In the genomic region with DNA sequence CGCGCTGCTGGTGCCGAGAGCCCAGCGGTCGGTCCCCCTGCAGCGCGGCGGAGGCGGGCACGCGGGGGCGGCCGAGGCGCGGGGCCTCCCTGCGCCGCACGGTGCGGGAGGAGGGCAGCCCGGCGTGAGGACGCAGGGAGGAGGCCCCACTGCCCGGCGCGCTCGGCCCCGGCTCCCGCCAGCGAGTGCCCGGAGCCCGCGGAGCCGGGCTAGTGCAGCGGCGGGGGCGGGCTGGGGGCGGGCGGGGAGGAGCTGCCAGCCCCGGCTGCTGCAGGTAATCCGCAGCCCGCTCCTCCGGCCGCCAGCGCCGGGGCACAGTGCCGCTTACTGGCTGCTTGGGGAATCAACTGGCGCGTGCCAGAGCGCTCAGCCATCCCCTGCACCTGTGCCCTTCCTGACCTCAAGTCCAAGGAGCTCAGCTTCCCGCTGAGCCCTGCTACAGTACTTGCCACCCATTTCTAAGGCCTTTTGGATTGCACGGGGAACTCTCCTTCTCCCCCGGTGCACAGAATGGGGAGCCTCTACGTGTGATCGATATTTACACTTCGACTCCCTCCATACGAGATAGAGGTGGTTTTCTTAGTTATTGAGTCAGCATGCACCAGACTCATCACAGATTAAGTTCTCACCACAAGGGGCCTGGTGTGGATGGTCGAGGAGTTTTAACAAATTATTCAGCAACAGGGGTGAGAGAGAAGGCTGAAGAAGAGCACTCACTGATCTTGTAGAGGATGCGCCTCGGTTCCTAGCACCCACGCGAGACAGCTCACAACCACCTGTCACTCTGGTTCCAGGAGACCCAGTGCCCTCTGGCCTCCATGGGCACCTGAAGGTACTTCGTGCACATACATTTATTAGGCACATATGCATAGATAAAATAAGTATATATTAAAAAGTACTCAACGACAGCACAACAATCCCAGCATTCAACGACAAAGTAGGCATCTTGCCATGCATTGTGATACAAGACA, we compare ENCODE assay signal across 9 mouse cellular contexts. TPM values are rescaled to one million over a fixed set of nuclear protein-coding genes. Genes with fewer than 3 reads are reported as not detected.
DNase-seq lines count a peak whose midpoint lies in the region; ATAC-seq and TF ChIP-seq lines count a peak whose summit lies in the region.
"Had no signal": no experiment of that assay in that cellular context is flagged by ENCODE, and none has a peak within 500 bp of the region (broad histone marks: within the 10 kb centered on the region; RNA-seq: fewer than 3 reads in every experiment).

A gene (minus strand): TSS at position 284 of the 971 bp plus-strand sequence.

- H3K9ac ChIP-seq in forebrain, embryonic 11.5 days (ENCODE audit: low read length) = peak within 1 kb of the TSS; percentile 63
- H3K9ac ChIP-seq in liver, embryonic 12.5 days = no peak within 1 kb of the TSS
- peak within 1 kb of the TSS; percentile 75 for H3K9ac ChIP-seq in neural tube, embryonic 12.5 days

- WGBS in forebrain, embryonic 11.5 days = 9% methylated on average over 48 of the region's 64 CpGs
- WGBS in liver, embryonic 12.5 days (ENCODE audit: insufficient replicate concordance) = 8% methylated on average over 48 of the region's 64 CpGs
- 8% methylated on average over 55 of the region's 64 CpGs for WGBS in neural tube, embryonic 12.5 days

- H3K4me3 ChIP-seq in E14TG2a.4 (replicated peaks; ENCODE audit: low read length) = peak within 1 kb of the TSS; percentile 89
- H3K4me3 ChIP-seq in brown adipose tissue, adult 24 weeks (ENCODE audit: insufficient read depth, low read depth, low read length) = peak within 1 kb of the TSS; percentile 55
- peak within 1 kb of the TSS; percentile 62 for H3K4me3 ChIP-seq in forebrain, embryonic 11.5 days (ENCODE audit: low read depth, low read length)
- H3K4me3 ChIP-seq in liver, embryonic 12.5 days = peak within 1 kb of the TSS; percentile 58
- peak within 1 kb of the TSS; percentile 73 for H3K4me3 ChIP-seq in neural tube, embryonic 12.5 days
- peak within 1 kb of the TSS; percentile 32 for H3K4me3 ChIP-seq in testis, adult 2 months (ENCODE audit: control insufficient read depth, low read depth, low read length)

- peaks cover 22% of the 10 kb centered on the region for H3K27me3 ChIP-seq in E14TG2a.4 (ENCODE audit: insufficient read depth, low read length)
- H3K27me3 ChIP-seq in forebrain, embryonic 11.5 days (ENCODE audit: control insufficient read depth, insufficient read depth, low read length) = peaks cover 24% of the 10 kb centered on the region
- H3K27me3 ChIP-seq in liver, embryonic 12.5 days (replicated peaks) = peaks cover 68% of the 10 kb centered on the region
- peaks cover 37% of the 10 kb centered on the region for H3K27me3 ChIP-seq in neural tube, embryonic 12.5 days (replicated peaks)
- no peaks in the 10 kb centered on the region for H3K27me3 ChIP-seq in testis, adult 2 months (ENCODE audit: control insufficient read depth, insufficient read depth, low read length)

- TF ChIP-seq POLR2A in testis, adult 2 months (IDR thresholded peaks at IDR 0.05; ENCODE audit: control insufficient read depth, low read depth, low read length) = no peak

- TF ChIP-seq CTCF in E14TG2a.4 (conservative IDR thresholded peaks at IDR 0.05; ENCODE audit: low read length) = peak; percentile 62
- peak; percentile 48; the same call in 1 of the 2 replicates for TF ChIP-seq CTCF in testis, adult 2 months (IDR thresholded peaks at IDR 0.05; ENCODE audit: control insufficient read depth, insufficient read depth, insufficient replicate concordance, low read depth, low read length)

- peak; percentile 88 for DNase-seq in forebrain, embryonic 11.5 days (ENCODE audit: low spot score)
- DNase-seq in heart, postnatal 10 days = peak; percentile 78 to 85
- DNase-seq in kidney, postnatal 14 days = peak; percentile 85

- peaks cover 28% of the 10 kb centered on the region for H3K4me1 ChIP-seq in E14TG2a.4 (replicated peaks; ENCODE audit: low read depth, low read length)
- H3K4me1 ChIP-seq in brown adipose tissue, adult 24 weeks (ENCODE audit: control insufficient read depth, insufficient read depth, insufficient read length, low read length) = no peaks in the 10 kb centered on the region
- peaks cover 6% of the 10 kb centered on the region; the same call in 1 of the 2 replicates for H3K4me1 ChIP-seq in forebrain, embryonic 11.5 days (replicated peaks; ENCODE audit: control insufficient read depth, insufficient read depth, low read length)
- peaks cover 13% of the 10 kb centered on the region for H3K4me1 ChIP-seq in liver, embryonic 12.5 days
- H3K4me1 ChIP-seq in neural tube, embryonic 12.5 days = peaks cover 7% of the 10 kb centered on the region
- H3K4me1 ChIP-seq in testis, adult 2 months (ENCODE audit: control insufficient read depth, insufficient read depth, low read length) = peaks cover 9% of the 10 kb centered on the region

- peak; percentile 92 for ATAC-seq in forebrain, embryonic 11.5 days (replicated peaks; ENCODE audit: low FRiP score)
- ATAC-seq in liver, embryonic 12.5 days = peak; percentile 74
- ATAC-seq in neural tube, embryonic 12.5 days (ENCODE audit: low FRiP score, low read depth) = peak; percentile 85

- peak within 1 kb of the TSS; percentile 99 for H3K4me2 ChIP-seq in forebrain, embryonic 11.5 days (ENCODE audit: low read depth, low read length, severe bottlenecking)
- H3K4me2 ChIP-seq in liver, embryonic 12.5 days = peak within 1 kb of the TSS; percentile 81
- peak within 1 kb of the TSS; percentile 98 for H3K4me2 ChIP-seq in neural tube, embryonic 12.5 days (replicated peaks)

- H3K27ac ChIP-seq in brown adipose tissue, adult 24 weeks (replicated peaks; ENCODE audit: low read depth, low read length) = no peak within 1 kb of the TSS
- H3K27ac ChIP-seq in forebrain, embryonic 11.5 days (ENCODE audit: low read depth, low read length) = no peak within 1 kb of the TSS
- no peak within 1 kb of the TSS for H3K27ac ChIP-seq in liver, embryonic 12.5 days
- no peak within 1 kb of the TSS; the same call in 1 of the 2 replicates for H3K27ac ChIP-seq in neural tube, embryonic 12.5 days
- H3K27ac ChIP-seq in testis, adult 2 months (ENCODE audit: control insufficient read depth, insufficient read depth, low read depth, low read length) = no peak within 1 kb of the TSS

- no peaks in the 10 kb centered on the region for H3K36me3 ChIP-seq in E14TG2a.4 (ENCODE audit: insufficient read depth, low read length)
- H3K36me3 ChIP-seq in forebrain, embryonic 11.5 days (ENCODE audit: control insufficient read depth, insufficient read depth, low read length) = no peaks in the 10 kb centered on the region
- H3K36me3 ChIP-seq in liver, embryonic 12.5 days = no peaks in the 10 kb centered on the region
- no peaks in the 10 kb centered on the region for H3K36me3 ChIP-seq in neural tube, embryonic 12.5 days
- no peaks in the 10 kb centered on the region for H3K36me3 ChIP-seq in testis, adult 2 months (ENCODE audit: control insufficient read depth, insufficient read depth, low read length)
- H3K36me3 ChIP-seq: G1E had no signal

- intact Hi-C loops in heart, postnatal 10 days (cut with DNase I) = loop anchor here (5.0 kb wide), 1 partner anchor 345 kb away; no protein-coding TSS in a partner anchor

- H3K9me3 ChIP-seq in E14TG2a.4 (ENCODE audit: low read length) = no peaks in the 10 kb centered on the region
- H3K9me3 ChIP-seq in forebrain, embryonic 11.5 days (ENCODE audit: control insufficient read depth, low read length) = no peaks in the 10 kb centered on the region
- H3K9me3 ChIP-seq in liver, embryonic 12.5 days (replicated peaks) = no peaks in the 10 kb centered on the region
- no peaks in the 10 kb centered on the region for H3K9me3 ChIP-seq in neural tube, embryonic 12.5 days
- H3K9me3 ChIP-seq: G1E had no signal

RNA-seq across cellular contexts. Expression of the gene that starts here (rescaled TPM):
- polyA plus RNA-seq in brown adipose tissue, adult 24 weeks (2012; ENCODE audit: insufficient read depth, insufficient read length, missing spikeins) = 1.2 and 2.0 TPM in 2 replicates
- polyA plus RNA-seq in forebrain, embryonic 11.5 days (2014; fragmentation: Nextera tagmentation; extraction: Ambion mirVana) = 0.48 and 0.51 TPM in 2 replicates
- 100 to 1,000 TPM; 767 to 773 TPM for total RNA-seq in heart, postnatal 10 days (2021)
- polyA plus RNA-seq in liver, embryonic 12.5 days (2016; fragmentation: Nextera tagmentation; extraction: Ambion mirVana) = 0.20 and 0.62 TPM in 2 replicates
- 1.2 TPM in 2 replicates for polyA plus RNA-seq in neural tube, embryonic 12.5 days (2016; fragmentation: Nextera tagmentation; extraction: Ambion mirVana)
- polyA plus RNA-seq in testis, adult 2 months (2012; rRNA removed) = 0.36 and 0.41 TPM in 2 replicates
- polyA plus RNA-seq: G1E had no signal

Comparison
In these comparisons a context has a peak if more than half of its experiments do, and no peak if none do; other contexts are left out.
1. Peak in DNase-seq, ATAC-seq, H3K4me3 ChIP-seq, H3K9ac ChIP-seq and H3K4me2 ChIP-seq in forebrain, embryonic 11.5 days; RNA of the gene not detected or under 1 TPM.
2. Peak in ATAC-seq, H3K4me3 ChIP-seq and H3K4me2 ChIP-seq in liver, embryonic 12.5 days; RNA of the gene not detected or under 1 TPM.
3. H3K4me3 ChIP-seq: peak in every context shown above with its lines; median percentile 89 in E14TG2a.4; 73 in neural tube, embryonic 12.5 days; 62 in forebrain, embryonic 11.5 days; 58 in liver, embryonic 12.5 days; 55 in brown adipose tissue, adult 24 weeks; 32 in testis, adult 2 months.